ENCODE assay signal across 13 mouse cellular contexts in the genomic region with DNA sequence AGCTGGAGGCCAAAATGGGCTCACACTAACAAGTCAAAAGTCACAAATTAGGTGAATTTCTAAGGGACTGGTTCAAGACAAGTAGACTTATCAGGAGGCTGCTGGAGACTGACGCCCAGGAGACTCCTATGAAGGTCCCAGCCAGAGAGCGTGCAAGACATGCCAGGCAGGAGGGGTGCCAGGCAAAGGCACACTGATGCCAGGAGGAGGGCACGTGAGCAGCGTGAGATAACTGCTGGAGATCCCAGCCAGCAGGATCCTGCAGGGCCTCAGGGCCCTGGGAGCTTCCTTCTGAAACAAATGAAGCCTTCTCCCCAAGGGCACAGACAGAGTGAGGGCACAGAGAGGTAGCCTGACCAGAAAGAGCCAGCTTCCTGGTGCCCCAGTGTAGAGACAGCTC. TPM values are rescaled to one million over a fixed set of nuclear protein-coding genes. Genes with fewer than 3 reads are reported as not detected.
A peak's percentile ranks its signal among the peaks of the same experiment; 100 is the strongest.
DNase-seq lines count a peak whose midpoint lies in the region; ATAC-seq and TF ChIP-seq lines count a peak whose summit lies in the region.
"Had no signal": no experiment of that assay in that cellular context is flagged by ENCODE, and none has a peak within 500 bp of the region (broad histone marks: within the 10 kb centered on the region; RNA-seq: fewer than 3 reads in every experiment).

No protein-coding gene starts in this region.

- no peak overlapping the region for H3K27ac ChIP-seq in midbrain, embryonic 11.5 days (ENCODE audit: low read depth, low read length)
- no peak overlapping the region for H3K27ac ChIP-seq in midbrain, postnatal 0 days (ENCODE audit: low read depth, low read length)
- 0 out of 2 replicates have a peak overlapping the region, but pooled peaks have one; percentile 10 for H3K27ac ChIP-seq in midbrain, embryonic 16.5 days (ENCODE audit: low read length)
- H3K27ac ChIP-seq: layer of hippocampus, adult 2 months had no signal

- no peak for TF ChIP-seq CTCF in midbrain, postnatal 0 days (IDR thresholded peaks at IDR 0.05)

- no peaks in the 10 kb centered on the region; the same call in 1 of the 2 replicates for H3K36me3 ChIP-seq in midbrain, embryonic 11.5 days (ENCODE audit: control insufficient read depth, insufficient read depth, low read length)
- H3K36me3 ChIP-seq in midbrain, postnatal 0 days (ENCODE audit: insufficient read depth, low read length) = 0 out of 2 replicates have a peak, but pooled peaks cover under 1% of the 10 kb centered on the region
- H3K36me3 ChIP-seq in midbrain, embryonic 16.5 days (ENCODE audit: control insufficient read depth, insufficient read depth, low read length) = no peaks in the 10 kb centered on the region; the same call in 1 of the 2 replicates

- 95% methylated on average over 4 of the region's 4 CpGs for WGBS in midbrain, embryonic 11.5 days
- 67% methylated on average over 4 of the region's 4 CpGs for WGBS in midbrain, postnatal 0 days
- WGBS in midbrain, embryonic 16.5 days = 65% methylated on average over 4 of the region's 4 CpGs

- H3K4me3 ChIP-seq in midbrain, embryonic 11.5 days (ENCODE audit: low read depth, low read length) = no peak overlapping the region
- no peak overlapping the region for H3K4me3 ChIP-seq in midbrain, postnatal 0 days (ENCODE audit: low read depth, low read length)
- H3K4me3 ChIP-seq in midbrain, embryonic 16.5 days (ENCODE audit: low read depth, low read length) = no peak overlapping the region
- H3K4me3 ChIP-seq: layer of hippocampus, adult 2 months had no signal

- peaks cover 24% of the 10 kb centered on the region for H3K4me1 ChIP-seq in midbrain, embryonic 11.5 days (ENCODE audit: control insufficient read depth, insufficient read depth, low read length)
- peaks cover 22% of the 10 kb centered on the region for H3K4me1 ChIP-seq in midbrain, postnatal 0 days (ENCODE audit: insufficient read depth, low read length)
- peaks cover 60% of the 10 kb centered on the region for H3K4me1 ChIP-seq in midbrain, embryonic 16.5 days (ENCODE audit: control insufficient read depth, insufficient read depth, low read length)

- no peaks in the 10 kb centered on the region for H3K27me3 ChIP-seq in midbrain, embryonic 11.5 days (ENCODE audit: control insufficient read depth, insufficient read depth, low read length)
- no peaks in the 10 kb centered on the region for H3K27me3 ChIP-seq in midbrain, postnatal 0 days (ENCODE audit: insufficient read depth, low read length)
- H3K27me3 ChIP-seq in midbrain, embryonic 16.5 days (ENCODE audit: control insufficient read depth, insufficient read depth, low read depth, low read length) = no peaks in the 10 kb centered on the region

- no peak overlapping the region for H3K9ac ChIP-seq in midbrain, embryonic 11.5 days (ENCODE audit: low read length)
- no peak overlapping the region for H3K9ac ChIP-seq in midbrain, postnatal 0 days (replicated peaks; ENCODE audit: low read length, poor library complexity, severe bottlenecking)
- H3K9ac ChIP-seq in midbrain, embryonic 16.5 days (ENCODE audit: low read depth, low read length) = no peak overlapping the region

- intact Hi-C loops in heart, postnatal 10 days (cut with DNase I) = no loop called here

- no peaks in the 10 kb centered on the region for H3K9me3 ChIP-seq in midbrain, embryonic 11.5 days (ENCODE audit: control insufficient read depth, low read length)
- H3K9me3 ChIP-seq in midbrain, postnatal 0 days (ENCODE audit: low read length) = no peaks in the 10 kb centered on the region
- no peaks in the 10 kb centered on the region for H3K9me3 ChIP-seq in midbrain, embryonic 16.5 days (replicated peaks; ENCODE audit: control insufficient read depth, low read length, poor library complexity, severe bottlenecking)

- no peak overlapping the region for H3K4me2 ChIP-seq in midbrain, embryonic 11.5 days
- no peak overlapping the region for H3K4me2 ChIP-seq in midbrain, postnatal 0 days (ENCODE audit: low read depth, low read length, poor library complexity, severe bottlenecking)
- no peak overlapping the region for H3K4me2 ChIP-seq in midbrain, embryonic 16.5 days (ENCODE audit: low read length)

- DNase-seq in gastrocnemius, adult 18-20 months (ENCODE audit: low spot score) = peak; percentile 25
- no peak for DNase-seq in gastrocnemius, adult 8-10 months (ENCODE audit: low spot score in 2 of 2)
- peak; percentile 21 for DNase-seq in midbrain, embryonic 11.5 days (ENCODE audit: low spot score, missing footprints)
- no peak for DNase-seq in midbrain, postnatal 0 days (ENCODE audit: low spot score)
- DNase-seq in heart, postnatal 10 days = peak; percentile 69 to 77
- DNase-seq in layer of hippocampus, adult 8-10 months (ENCODE audit: low spot score in 2 of 2) = no peak
- no peak for DNase-seq in embryo, embryonic 10 days (ENCODE audit: low spot score)
- DNase-seq: cerebellum, adult 11 months; kidney, adult 18-20 months; lung, adult 18-20 months had no signal

- ATAC-seq in midbrain, embryonic 11.5 days (ENCODE audit: low FRiP score) = no peak
- ATAC-seq in midbrain, postnatal 0 days (ENCODE audit: low FRiP score) = no peak
- no peak for ATAC-seq in midbrain, embryonic 16.5 days

RNA-seq across cellular contexts. Expression of a gene that starts 32.6 kb away (rescaled TPM):
- 10 to 100 TPM; 12.4 to 12.9 TPM for total RNA-seq in gastrocnemius, adult 18-20 months (2021)
- 10 to 100 TPM; 10.5 to 13.1 (median 11.5) TPM for total RNA-seq in gastrocnemius, adult 8-10 months (2022)
- 13.9 and 14.9 TPM in 2 replicates for polyA plus RNA-seq in midbrain, embryonic 11.5 days (2014; fragmentation: Nextera tagmentation; extraction: Ambion mirVana)
- 22.1 and 22.7 TPM in 2 replicates for total RNA-seq in midbrain, postnatal 0 days (2014; rRNA removed)
- polyA plus RNA-seq in midbrain, postnatal 0 days (2015; fragmentation: Nextera tagmentation; extraction: Ambion mirVana) = 18.8 and 18.9 TPM in 2 replicates
- 10 to 100 TPM; 27.1 to 28.6 TPM for total RNA-seq in heart, postnatal 10 days (2021)
- polyA plus RNA-seq in midbrain, embryonic 16.5 days (2015; fragmentation: Nextera tagmentation; extraction: Ambion mirVana) = 15.1 and 18.0 TPM in 2 replicates
- total RNA-seq in layer of hippocampus, adult 8-10 months (2022) = 10 to 100 TPM; 21.9 to 26.7 (median 23.9) TPM

RNA-seq across cellular contexts. Expression of a gene that starts 39.9 kb away (rescaled TPM):
- 10 to 100 TPM; 16.2 to 20.5 TPM for total RNA-seq in gastrocnemius, adult 18-20 months (2021)
- 10 to 100 TPM; 17.7 to 29.9 (median 21.9) TPM for total RNA-seq in gastrocnemius, adult 8-10 months (2022)
- 0.47 and 0.59 TPM in 2 replicates for polyA plus RNA-seq in midbrain, embryonic 11.5 days (2014; fragmentation: Nextera tagmentation; extraction: Ambion mirVana)
- 0.14 and 1.8 TPM in 2 replicates for total RNA-seq in midbrain, postnatal 0 days (2014; rRNA removed)
- 3.5 and 4.0 TPM in 2 replicates for polyA plus RNA-seq in midbrain, postnatal 0 days (2015; fragmentation: Nextera tagmentation; extraction: Ambion mirVana)
- under 1 TPM in 1 of 2 experiments, not detected in 1; 0.10 TPM for total RNA-seq in heart, postnatal 10 days (2021)
- 2.2 and 2.9 TPM in 2 replicates for polyA plus RNA-seq in midbrain, embryonic 16.5 days (2015; fragmentation: Nextera tagmentation; extraction: Ambion mirVana)
- total RNA-seq in layer of hippocampus, adult 8-10 months (2022) = 1 to 10 TPM; 1.0 to 1.3 (median 1.2) TPM
- total RNA-seq: megakaryocyte, adult 5-6 weeks had no signal

Comparison
In these comparisons a context has a peak if more than half of its experiments do, and no peak if none do; other contexts are left out.
1. DNase-seq: peak in gastrocnemius, adult 18-20 months (single experiment), midbrain, embryonic 11.5 days (single experiment) and heart, postnatal 10 days (2 of 2); none in gastrocnemius, adult 8-10 months (0 of 2), midbrain, postnatal 0 days (single experiment), layer of hippocampus, adult 8-10 months (0 of 2) and embryo, embryonic 10 days (single experiment).